Mouse (Mus musculus): Measurements from ENCODE around the gene Ulk3.

- TF ChIP-seq CTCF (conservative IDR thresholded peaks at IDR 0.05 in 1 of 2, IDR thresholded peaks at IDR 0.05 in 1 of 2; ENCODE audit: low read depth in 2 of 2, low read length in 2 of 2) (no peak), CHD2 (IDR thresholded peaks at IDR 0.05; ENCODE audit: low read length) (no peak)
Measured at GRCm38 (mm10) chr9:57627191-57627590, 37.9 kb downstream of the Ulk3 start.

All from CH12.LX (cell line).